Mouse (Mus musculus): ENCODE measurements around the gene Zfp989.
"Not testable (repeated sequence)": the region's sequence is repeated elsewhere in the genome, so short reads cannot be mapped to it uniquely, and the experiment has no call there.

- not testable (repeated sequence) for TF ChIP-seq CTCF (IDR thresholded peaks at IDR 0.05; ENCODE audit: low read depth, low read length); POLR2A (IDR thresholded peaks at IDR 0.05; ENCODE audit: extremely low read depth, insufficient read depth, low read length)
Measured at GRCm38 (mm10) chr4:147018400-147018799, 46.6 kb downstream of the Zfp989 start.
